Mouse (Mus musculus) embryonic facial prominence, embryonic 11.5 days (tissue): ENCODE results near the gene Galm. TPM values are rescaled to one million over a fixed set of nuclear protein-coding genes. Genes with fewer than 3 reads are reported as not detected.

ENCODE experiments used
- ATAC-seq: fragments of 200-750 bp; cut with Nextera tagmentation; replicated peaks from 2 replicates; pipeline ENCODE4 v1.8.0; 2017; ENCODE audit warnings: low read depth; ENCODE audit not compliant: insufficient number of reproducible peaks, low FRiP score, low TSS enrichment
- DNase-seq: peaks from one replicate; pipeline ENCODE4 v3.0.0-alpha.2; 2015; ENCODE audit warnings: low spot score
- H3K27ac ChIP-seq: fragments of 300-500 bp; sonication (generic); replicated peaks from 2 replicates; pipeline ENCODE4 v1.5.1; 2014; ENCODE audit warnings: mild to moderate bottlenecking, low read depth, low read length, control low read depth
- H3K27me3 ChIP-seq: fragments of 300-500 bp; sonication (generic); 2 replicates; pipeline ENCODE4 v1.6.1; 2014; ENCODE audit warnings: mild to moderate bottlenecking, low read length, moderate library complexity, mixed read lengths; ENCODE audit not compliant: control insufficient read depth, insufficient read depth
- H3K36me3 ChIP-seq: fragments of 300-500 bp; sonication (generic); replicated peaks from 2 replicates; pipeline ENCODE4 v1.6.1; 2014; ENCODE audit warnings: low read depth, mild to moderate bottlenecking, low read length, moderate library complexity, mixed read lengths; ENCODE audit not compliant: control insufficient read depth, insufficient read depth
- H3K4me1 ChIP-seq: fragments of 300-500 bp; sonication (generic); 2 replicates; pipeline ENCODE4 v1.6.1; 2014; ENCODE audit warnings: low read length, mixed read lengths; ENCODE audit not compliant: control insufficient read depth, insufficient read depth
- H3K4me2 ChIP-seq: fragments of 300-500 bp; sonication (generic); 2 replicates; pipeline ENCODE4 v1.6.1; 2014; ENCODE audit warnings: low read depth, mild to moderate bottlenecking, control low read depth, low read length, moderate library complexity
- H3K4me3 ChIP-seq: fragments of 300-500 bp; sonication (generic); 2 replicates; pipeline ENCODE4 v1.5.1; 2014; ENCODE audit warnings: low read depth, low read length, control low read depth
- H3K9ac ChIP-seq: fragments of 300-500 bp; sonication (generic); replicated peaks from 2 replicates; pipeline ENCODE4 v1.6.1; 2014; ENCODE audit warnings: mild to moderate bottlenecking, control low read depth, low read length
- H3K9me3 ChIP-seq: fragments of 300-500 bp; sonication (generic); replicated peaks from 2 replicates; pipeline ENCODE4 v1.6.1; 2016; ENCODE audit warnings: mild to moderate bottlenecking, low read length, inconsistent platforms, mixed read lengths; ENCODE audit not compliant: control insufficient read depth
- WGBS: fragments of 180-500 bp; shearing (Covaris S2); extraction: QIAGEN DNeasy Blood & Tissue Kit; methylation state at CpG from one replicate; pipeline ENCODE4 v1.1.7; 2014; 5-methylcytosine and 5-hydroxymethylcytosine counted together
- polyA plus RNA-seq: library from polyadenylated mRNA; unstranded; fragments of >200 nt; fragmentation: Nextera tagmentation; extraction: Ambion mirVana; gene quantifications from 2 replicates; pipeline ENCODE4 v1.2.1, GENCODE M21; 2014

Galm gene
- polyA plus RNA-seq, 1 experiment from 2014 or later, result 22.3 TPM

DNA sequence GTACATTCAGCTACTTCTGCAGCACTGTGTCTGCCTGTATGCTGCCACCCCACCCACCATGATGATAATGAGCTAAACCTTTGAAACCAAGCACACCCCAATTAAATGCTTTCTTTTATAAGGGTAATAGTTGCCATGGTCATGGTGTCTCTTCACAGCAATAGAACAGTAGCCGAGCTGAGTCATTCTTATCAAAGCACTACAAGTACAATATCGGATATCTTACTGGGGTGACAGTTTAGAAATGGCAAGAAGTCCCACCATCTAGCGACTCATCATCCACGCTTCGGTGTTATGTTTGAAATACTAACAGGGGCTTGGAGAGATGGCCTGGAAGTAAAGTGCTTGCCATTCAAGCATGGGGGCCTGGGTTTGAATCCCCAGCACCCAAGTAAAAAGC, 106.6 kb downstream of the Galm start:
- no peak overlapping the region for H3K9ac ChIP-seq
- H3K27ac ChIP-seq, result no peak overlapping the region
- H3K27me3 ChIP-seq, result no peaks in the 10 kb centered on the region
- DNase-seq, result no peak
- WGBS, result 94% methylated on average over 5 of the region's 5 CpGs
- no peaks in the 10 kb centered on the region for H3K9me3 ChIP-seq
- no peak for ATAC-seq
- no peak overlapping the region for H3K4me2 ChIP-seq
- no peaks in the 10 kb centered on the region for H3K4me1 ChIP-seq
- H3K4me3 ChIP-seq, result no peak overlapping the region
- no peaks in the 10 kb centered on the region; the same call in 1 of the 2 replicates for H3K36me3 ChIP-seq

DNA sequence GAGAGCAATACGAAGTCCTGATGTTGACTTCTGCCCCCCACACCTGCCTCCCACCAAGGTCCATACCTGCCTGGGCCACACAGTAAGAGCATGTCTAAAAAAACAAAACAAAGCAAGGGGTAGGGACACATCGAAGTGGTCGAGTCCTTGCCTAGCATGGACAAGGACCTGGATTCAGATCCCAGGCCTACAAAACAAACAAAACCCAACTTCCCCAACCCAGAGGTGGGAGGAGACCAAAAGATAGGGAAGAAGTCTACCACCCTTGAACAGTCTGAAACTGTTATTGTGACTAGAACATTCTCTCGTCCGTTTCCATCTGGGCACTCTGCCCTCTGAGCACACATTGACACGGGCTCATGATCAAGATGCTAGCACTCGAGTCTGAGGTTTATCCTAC, 107.1 kb downstream of the Galm start:
- no peak for DNase-seq
- no peak overlapping the region for H3K9ac ChIP-seq
- H3K36me3 ChIP-seq, result no peaks in the 10 kb centered on the region; the same call in 1 of the 2 replicates
- H3K4me2 ChIP-seq, result no peak overlapping the region
- H3K4me3 ChIP-seq, result no peak overlapping the region
- WGBS, result 88% methylated on average over 7 of the region's 7 CpGs
- H3K27me3 ChIP-seq, result no peaks in the 10 kb centered on the region
- H3K9me3 ChIP-seq, result no peaks in the 10 kb centered on the region
- no peak for ATAC-seq
- H3K4me1 ChIP-seq, result no peaks in the 10 kb centered on the region
- no peak overlapping the region for H3K27ac ChIP-seq

Other genes with a start within 250 kb of the Galm start
- 35.8 and 39.0 TPM in 2 replicates for gene Atl2, start 231.3 kb upstream of the Galm start, polyA plus RNA-seq
- 114 and 127 TPM in 2 replicates for gene Hnrnpll, start 65.1 kb upstream of the Galm start, polyA plus RNA-seq
- 972 and 1,051 TPM in 2 replicates for gene Srsf7, start 79.8 kb downstream of the Galm start, polyA plus RNA-seq
- 0.14 TPM in 1 of 2 replicates, not detected in the other for gene Ttc39d, start 80.0 kb downstream of the Galm start, polyA plus RNA-seq
- 49.4 and 53.3 TPM in 2 replicates for gene Gemin6, start 97.0 kb downstream of the Galm start, polyA plus RNA-seq
- gene Morn2, start 162.7 kb downstream of the Galm start, polyA plus RNA-seq, result 22.4 and 26.1 TPM in 2 replicates
- 19.1 and 20.8 TPM in 2 replicates for gene Dhx57, start 163.0 kb downstream of the Galm start, polyA plus RNA-seq
- gene Arhgef33, start 179.9 kb downstream of the Galm start, polyA plus RNA-seq, result 0.72 and 1.1 TPM in 2 replicates
- gene Gm10190, start 246.1 kb downstream of the Galm start, polyA plus RNA-seq, result 1.6 and 2.2 TPM in 2 replicates